Mouse (Mus musculus): ENCODE measurements around the gene Zfp185. TPM values are rescaled to one million over a fixed set of nuclear protein-coding genes. Genes with fewer than 3 reads are reported as not detected.
"Not testable (repeated sequence)": the region's sequence is repeated elsewhere in the genome, so short reads cannot be mapped to it uniquely, and the experiment has no call there.

Gene Zfp185
- polyA plus RNA-seq, 1 experiment from 2014 or later, result 3.6 TPM

- Histone ChIP-seq H3K27ac (ENCODE audit: low read length) (no peak overlapping the region), H3K36me3 (ENCODE audit: control insufficient read depth, insufficient read depth) (no peaks in the 10 kb centered on the region), H3K4me1 (ENCODE audit: control insufficient read depth, insufficient read depth, low read length) (no peaks in the 10 kb centered on the region), H3K4me2 (ENCODE audit: low read depth, low read length) (no peak overlapping the region), H3K27me3 (ENCODE audit: control insufficient read depth, insufficient read depth, low read length) (no peaks in the 10 kb centered on the region; the same call in 1 of the 2 replicates), H3K4me3 (ENCODE audit: low read length) (no peak overlapping the region), H3K9ac (ENCODE audit: low read length) (no peak overlapping the region), H3K9me3 (replicated peaks; ENCODE audit: control insufficient read depth, low read length) (no peaks in the 10 kb centered on the region)
- WGBS, result 75% methylated on average over 8 of the region's 8 CpGs
- ATAC-seq (replicated peaks; ENCODE audit: extremely low read depth, insufficient read depth, low FRiP score), result no peak
Measured at GRCm38 (mm10) chrX:73038831-73039230, 51.7 kb downstream of the Zfp185 start.

- no peak overlapping the region for H3K27ac ChIP-seq (ENCODE audit: low read length)
- no peak overlapping the region for H3K4me2 ChIP-seq (ENCODE audit: low read depth, low read length)
- no peaks in the 10 kb centered on the region; the same call in 1 of the 2 replicates for H3K27me3 ChIP-seq (ENCODE audit: control insufficient read depth, insufficient read depth, low read length)
- H3K9ac ChIP-seq (ENCODE audit: low read length), result no peak overlapping the region
- no peak for ATAC-seq (replicated peaks; ENCODE audit: extremely low read depth, insufficient read depth, low FRiP score)
- 79% methylated on average over 12 of the region's 12 CpGs for WGBS
- H3K4me3 ChIP-seq (ENCODE audit: low read length), result no peak overlapping the region
- no peaks in the 10 kb centered on the region for H3K36me3 ChIP-seq (ENCODE audit: control insufficient read depth, insufficient read depth)
- no peaks in the 10 kb centered on the region for H3K9me3 ChIP-seq (replicated peaks; ENCODE audit: control insufficient read depth, low read length)
- no peaks in the 10 kb centered on the region for H3K4me1 ChIP-seq (ENCODE audit: control insufficient read depth, insufficient read depth, low read length)
Measured at GRCm38 (mm10) chrX:73039666-73040065, 52.5 kb downstream of the Zfp185 start.

DNA sequence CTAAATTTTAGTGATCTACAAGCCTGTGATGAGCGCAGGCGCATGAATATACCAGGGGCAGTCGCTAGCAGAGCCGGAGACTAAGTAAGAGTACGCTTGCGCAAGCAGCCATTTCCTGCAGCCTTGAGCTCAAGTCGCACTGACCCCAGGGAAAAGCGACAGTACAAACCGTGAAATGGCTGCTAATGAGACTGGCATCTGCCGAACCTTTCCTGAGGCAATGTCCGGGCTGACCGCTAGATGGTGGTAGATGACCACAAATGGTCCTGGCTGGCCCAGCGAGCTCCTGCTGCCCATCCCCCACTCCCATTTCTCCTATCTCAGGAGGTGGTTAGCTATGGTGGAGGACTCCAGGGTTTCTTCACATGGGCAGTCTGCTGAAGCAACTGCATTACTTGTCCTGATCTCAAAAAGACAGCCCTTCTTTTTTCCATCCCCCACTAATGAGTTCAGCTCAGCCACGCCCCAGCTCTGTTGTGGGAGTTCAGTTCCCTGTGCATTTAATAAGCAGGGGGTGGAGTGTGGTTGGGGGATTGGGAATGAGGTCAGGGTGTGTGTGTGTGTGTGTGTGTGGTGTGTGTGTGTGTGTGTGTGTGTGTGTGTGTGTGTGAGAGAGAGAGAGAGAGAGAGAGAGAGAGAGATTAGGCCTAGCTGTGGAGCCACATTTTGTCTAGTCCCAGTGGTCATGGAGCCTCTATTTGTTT, 66.9 kb downstream of the Zfp185 start:
- Histone ChIP-seq H3K9ac (ENCODE audit: low read length) (no peak overlapping the region), H3K4me1 (ENCODE audit: control insufficient read depth, insufficient read depth, low read length) (no peaks in the 10 kb centered on the region), H3K27me3 (ENCODE audit: control insufficient read depth, insufficient read depth, low read length) (no peaks in the 10 kb centered on the region), H3K9me3 (replicated peaks; ENCODE audit: control insufficient read depth, low read length) (no peaks in the 10 kb centered on the region), H3K27ac (ENCODE audit: low read length) (no peak overlapping the region), H3K4me2 (ENCODE audit: low read depth, low read length) (peak overlapping the region; percentile 41), H3K4me3 (ENCODE audit: low read length) (no peak overlapping the region), H3K36me3 (ENCODE audit: control insufficient read depth, insufficient read depth) (no peaks in the 10 kb centered on the region)
- WGBS, result 14% methylated on average over 14 of the region's 14 CpGs
- peak; percentile 91 for ATAC-seq (replicated peaks; ENCODE audit: extremely low read depth, insufficient read depth, low FRiP score)

DNA sequence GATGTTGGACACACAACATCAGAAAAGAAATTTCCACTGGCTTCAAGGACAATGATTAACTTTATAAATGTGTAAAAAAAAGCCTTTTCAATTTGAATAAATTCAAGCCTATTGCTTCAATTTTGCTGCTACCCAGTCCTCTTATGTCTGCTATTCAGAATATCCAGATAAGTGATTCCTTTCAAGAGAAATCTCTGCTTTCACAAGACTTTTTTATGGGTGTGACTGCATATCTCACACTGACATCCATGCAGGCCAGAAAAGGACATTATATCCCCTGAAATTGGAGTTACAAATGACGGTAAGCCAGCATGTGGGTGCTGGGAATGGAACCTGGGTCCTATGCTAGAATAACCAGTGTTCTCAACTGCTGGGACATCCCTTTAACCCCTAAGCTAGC, 74.4 kb downstream of the Zfp185 start:
- Histone ChIP-seq H3K9ac (ENCODE audit: low read length) (no peak overlapping the region), H3K4me1 (ENCODE audit: control insufficient read depth, insufficient read depth, low read length) (no peaks in the 10 kb centered on the region), H3K4me3 (ENCODE audit: low read length) (no peak overlapping the region), H3K27ac (ENCODE audit: low read length) (no peak overlapping the region), H3K9me3 (replicated peaks; ENCODE audit: control insufficient read depth, low read length) (no peaks in the 10 kb centered on the region), H3K36me3 (ENCODE audit: control insufficient read depth, insufficient read depth) (no peaks in the 10 kb centered on the region), H3K4me2 (ENCODE audit: low read depth, low read length) (no peak overlapping the region), H3K27me3 (ENCODE audit: control insufficient read depth, insufficient read depth, low read length) (peaks cover 2% of the 10 kb centered on the region; the same call in 1 of the 2 replicates)
- no peak for ATAC-seq (replicated peaks; ENCODE audit: extremely low read depth, insufficient read depth, low FRiP score)
- 79% methylated on average over 1 of the region's 1 CpGs for WGBS

DNA sequence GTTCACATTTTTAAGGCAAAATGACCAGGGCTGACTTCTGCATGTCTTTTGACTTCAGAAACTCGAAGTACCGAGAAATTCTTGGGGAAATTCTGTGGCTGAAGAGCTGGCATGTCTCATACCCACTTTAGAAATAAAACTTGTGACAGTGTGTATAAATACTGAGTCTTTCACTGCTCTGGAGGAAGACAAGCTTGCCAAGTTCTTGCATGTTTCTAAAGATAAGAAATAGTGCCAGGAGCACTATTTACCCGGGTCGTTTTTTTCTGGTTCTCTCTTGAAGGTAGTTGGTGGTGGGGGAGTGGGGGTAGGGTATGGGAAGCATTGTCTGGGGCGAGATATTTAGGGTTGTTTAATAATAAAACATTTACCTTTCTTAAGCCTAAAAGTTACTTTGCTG, 75.2 kb downstream of the Zfp185 start:
- H3K27ac ChIP-seq (ENCODE audit: low read length), result no peak overlapping the region
- ATAC-seq (replicated peaks; ENCODE audit: extremely low read depth, insufficient read depth, low FRiP score), result no peak
- no peaks in the 10 kb centered on the region for H3K9me3 ChIP-seq (replicated peaks; ENCODE audit: control insufficient read depth, low read length)
- H3K4me3 ChIP-seq (ENCODE audit: low read length), result no peak overlapping the region
- H3K27me3 ChIP-seq (ENCODE audit: control insufficient read depth, insufficient read depth, low read length), result peaks cover 2% of the 10 kb centered on the region; the same call in 1 of the 2 replicates
- no peaks in the 10 kb centered on the region for H3K4me1 ChIP-seq (ENCODE audit: control insufficient read depth, insufficient read depth, low read length)
- no peak overlapping the region for H3K9ac ChIP-seq (ENCODE audit: low read length)
- H3K4me2 ChIP-seq (ENCODE audit: low read depth, low read length), result no peak overlapping the region
- WGBS, result 33% methylated on average over 5 of the region's 5 CpGs
- no peaks in the 10 kb centered on the region for H3K36me3 ChIP-seq (ENCODE audit: control insufficient read depth, insufficient read depth)

- no peak overlapping the region for H3K27ac ChIP-seq (ENCODE audit: low read length)
- H3K27me3 ChIP-seq (ENCODE audit: control insufficient read depth, insufficient read depth, low read length), result peaks cover 2% of the 10 kb centered on the region; the same call in 1 of the 2 replicates
- no peaks in the 10 kb centered on the region for H3K36me3 ChIP-seq (ENCODE audit: control insufficient read depth, insufficient read depth)
- peak overlapping the region; percentile 47 for H3K4me2 ChIP-seq (ENCODE audit: low read depth, low read length)
- H3K4me1 ChIP-seq (ENCODE audit: control insufficient read depth, insufficient read depth, low read length), result no peaks in the 10 kb centered on the region
- ATAC-seq (replicated peaks; ENCODE audit: extremely low read depth, insufficient read depth, low FRiP score), result no peak
- H3K9ac ChIP-seq (ENCODE audit: low read length), result no peak overlapping the region
- H3K9me3 ChIP-seq (replicated peaks; ENCODE audit: control insufficient read depth, low read length), result no peaks in the 10 kb centered on the region
- peak overlapping the region; percentile 8; the same call in 1 of the 2 replicates for H3K4me3 ChIP-seq (ENCODE audit: low read length)
- WGBS, result 34% methylated on average over 24 of the region's 24 CpGs
Measured at GRCm38 (mm10) chrX:73063512-73064414, 76.6 kb downstream of the Zfp185 start.

GRCm38 (mm10) chrX:73064415-73064793, 77.3 kb downstream of the Zfp185 start, which contains the start of gene Pnma3:
Gene Pnma3 (plus strand): TSS chrX:73064787.
- H3K27ac ChIP-seq (ENCODE audit: low read length), result no peak within 1 kb of the TSS
- no peak for ATAC-seq (replicated peaks; ENCODE audit: extremely low read depth, insufficient read depth, low FRiP score)
- no peak within 1 kb of the TSS for H3K9ac ChIP-seq (ENCODE audit: low read length)
- H3K4me2 ChIP-seq (ENCODE audit: low read depth, low read length), result peak within 1 kb of the TSS; percentile 47
- no peaks in the 10 kb centered on the region for H3K9me3 ChIP-seq (replicated peaks; ENCODE audit: control insufficient read depth, low read length)
- H3K27me3 ChIP-seq (ENCODE audit: control insufficient read depth, insufficient read depth, low read length), result peaks cover 2% of the 10 kb centered on the region; the same call in 1 of the 2 replicates
- no peaks in the 10 kb centered on the region for H3K4me1 ChIP-seq (ENCODE audit: control insufficient read depth, insufficient read depth, low read length)
- H3K36me3 ChIP-seq (ENCODE audit: control insufficient read depth, insufficient read depth), result no peaks in the 10 kb centered on the region
- peak within 1 kb of the TSS; percentile 8; the same call in 1 of the 2 replicates for H3K4me3 ChIP-seq (ENCODE audit: low read length)
- 26% methylated on average over 7 of the region's 7 CpGs for WGBS

- WGBS, result 57% methylated on average over 1 of the region's 5 CpGs
Measured at GRCm38 (mm10) chrX:73066765-73067312, 79.7 kb downstream of the Zfp185 start.

More at GRCm38 (mm10) chrX:73066765-73067312, 79.7 kb downstream of the Zfp185 start:
- H3K4me3 ChIP-seq (ENCODE audit: low read length); H3K27me3 ChIP-seq (ENCODE audit: control insufficient read depth, insufficient read depth, low read length); H3K27ac ChIP-seq (ENCODE audit: low read length); H3K4me2 ChIP-seq (ENCODE audit: low read depth, low read length); H3K4me1 ChIP-seq (ENCODE audit: control insufficient read depth, insufficient read depth, low read length); H3K9me3 ChIP-seq (replicated peaks; ENCODE audit: control insufficient read depth, low read length); H3K36me3 ChIP-seq (ENCODE audit: control insufficient read depth, insufficient read depth); H3K9ac ChIP-seq (ENCODE audit: low read length); ATAC-seq (replicated peaks; ENCODE audit: extremely low read depth, insufficient read depth, low FRiP score): not testable (repeated sequence)
